Mouse (Mus musculus) megakaryocyte, embryonic 14.5 days (primary cell): ENCODE measurements around the gene Pitpnm2.

ENCODE experiments used
- FLI1 ChIP-seq: IDR thresholded peaks from 2 replicates; pipeline ENCODE4 v1.6.1; 2012; ENCODE audit warnings: low read length, inconsistent platforms, mixed read lengths
- GATA1 ChIP-seq: IDR thresholded peaks from 3 replicates; pipeline ENCODE4 v1.6.1; 2012; ENCODE audit warnings: mixed read lengths, low read length, inconsistent platforms, borderline replicate concordance

DNA sequence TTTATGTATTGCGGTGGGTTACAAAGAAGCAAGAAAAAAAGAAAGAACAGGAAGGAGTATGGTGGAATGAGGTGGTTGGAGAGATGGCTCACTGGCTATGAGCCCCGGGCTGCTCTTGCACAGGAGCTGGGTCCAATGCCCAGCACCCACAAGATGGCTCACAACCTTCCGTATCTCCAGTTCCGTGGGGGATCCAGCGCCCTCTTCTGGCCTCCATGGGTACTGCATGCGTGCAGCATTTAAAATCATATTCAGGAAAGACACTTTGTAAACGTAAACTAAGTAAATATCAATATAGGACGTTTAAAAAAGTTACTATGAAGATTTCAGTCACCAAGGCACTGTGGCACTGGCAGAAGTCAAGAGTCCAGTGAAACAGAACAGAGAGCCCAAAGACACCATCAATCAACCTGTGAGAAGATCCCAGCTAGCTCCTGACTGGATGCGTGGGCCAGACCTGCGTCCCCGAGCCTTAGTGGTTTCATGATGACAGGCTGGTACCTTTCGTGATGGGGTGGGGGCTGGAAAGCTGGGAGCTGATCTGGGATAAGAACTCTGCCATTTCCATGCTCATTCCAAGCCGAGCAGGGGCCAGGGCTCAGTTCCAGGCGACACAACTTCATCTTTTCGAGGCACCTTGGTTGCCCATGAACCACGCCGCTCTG is 138.4 kb downstream of the Pitpnm2 start:
- TF ChIP-seq GATA1 (no peak), FLI1 (no peak)
